Mouse (Mus musculus) liver, embryonic 14.5 days (tissue): Measurements from ENCODE around the gene Lsamp. TPM values are rescaled to one million over a fixed set of nuclear protein-coding genes. Genes with fewer than 3 reads are reported as not detected.

ENCODE experiments used
- ATAC-seq: fragments of 200-750 bp; cut with Nextera tagmentation; 2 replicates; pipeline ENCODE4 v1.8.0; 2017; ENCODE audit warnings: moderate number of reproducible peaks, mild to moderate bottlenecking, moderate library complexity; ENCODE audit not compliant: insufficient read depth
- DNase-seq, 3 experiments: peaks; one replicate each; pipeline ENCODE4 v3.0.0-alpha.2; 2012 to 2013; ENCODE audit warnings: low read depth in 3 of 3, low spot score in 3 of 3
- H3K27ac ChIP-seq: fragments of 300-500 bp; sonication (generic); 2 replicates; pipeline ENCODE4 v1.5.1; 2014; ENCODE audit warnings: moderate library complexity, mild to moderate bottlenecking, control low read depth, inconsistent platforms
- H3K27me3 ChIP-seq: fragments of 300-500 bp; sonication (generic); 2 replicates; pipeline ENCODE4 v1.6.1; 2014; ENCODE audit warnings: mild to moderate bottlenecking, low read length, moderate library complexity; ENCODE audit not compliant: control insufficient read depth, insufficient read depth
- H3K36me3 ChIP-seq: fragments of 300-500 bp; sonication (generic); replicated peaks from 2 replicates; pipeline ENCODE4 v1.6.1; 2014; ENCODE audit warnings: low read depth; ENCODE audit not compliant: control insufficient read depth, insufficient read depth
- H3K4me1 ChIP-seq, 2 experiments: fragments of 200-500 bp in 1 of 2; fragments of 300-500 bp in 1 of 2; sonication (generic) in 1 of 2; replicated peaks; 2 replicates each; pipeline ENCODE4 v1.6.1; 2012 to 2014; ENCODE audit warnings: antibody characterized with exemption in 1 of 2, inconsistent platforms in 1 of 2, low read length in 1 of 2; ENCODE audit not compliant: control insufficient read depth in 2 of 2, insufficient read depth in 2 of 2
- H3K4me2 ChIP-seq: fragments of 300-500 bp; sonication (generic); 2 replicates; pipeline ENCODE4 v1.6.1; 2014; ENCODE audit warnings: low read depth, mild to moderate bottlenecking, control low read depth, moderate library complexity
- H3K4me3 ChIP-seq, 2 experiments: fragments of 200-500 bp in 1 of 2; fragments of 300-500 bp in 1 of 2; sonication (generic) in 1 of 2; 2 replicates each; pipeline ENCODE4 v1.5.1; 2012 to 2014; ENCODE audit warnings: low read depth in 2 of 2, low read length in 2 of 2, mild to moderate bottlenecking in 2 of 2, control low read depth in 1 of 2, inconsistent platforms in 1 of 2, moderate library complexity in 1 of 2; ENCODE audit not compliant: insufficient read depth in 1 of 2
- H3K9ac ChIP-seq: fragments of 300-500 bp; sonication (generic); replicated peaks from 2 replicates; pipeline ENCODE4 v1.6.1; 2014; ENCODE audit warnings: mild to moderate bottlenecking, control low read depth, moderate library complexity
- H3K9me3 ChIP-seq: fragments of 300-500 bp; sonication (generic); 2 replicates; pipeline ENCODE4 v1.6.1; 2016; ENCODE audit warnings: low read length, mixed read lengths; ENCODE audit not compliant: control insufficient read depth
- CTCF ChIP-seq: IDR thresholded peaks from 2 replicates; pipeline ENCODE4 v1.5.1; 2016; ENCODE audit warnings: antibody characterized with exemption, low read depth, control low read depth
- EP300 ChIP-seq: IDR thresholded peaks from 2 replicates; pipeline ENCODE4 v1.6.1; 2016; ENCODE audit warnings: antibody characterized with exemption, low read depth
- WGBS: fragments of 180-500 bp; shearing (Covaris S2); extraction: QIAGEN DNeasy Blood & Tissue Kit; methylation state at CpG from one replicate; pipeline ENCODE4 v1.1.7; 2014; ENCODE audit not compliant: insufficient replicate concordance; 5-methylcytosine and 5-hydroxymethylcytosine counted together
- polyA plus RNA-seq, 2 experiments: library from polyadenylated mRNA; depleted of rRNA in 1 of 2; stranded (reverse) in 1 of 2; unstranded in 1 of 2; fragments of >200 nt; fragmentation: Nextera tagmentation in 1 of 2; extraction: Ambion mirVana in 1 of 2; gene quantifications; 2 replicates each; pipeline versions ENCODE4 v1.2.1 to v1.2.3; 2012 to 2014

Lsamp gene
- polyA plus RNA-seq, 2 experiments = 0.03 to 0.06 TPM

DNA sequence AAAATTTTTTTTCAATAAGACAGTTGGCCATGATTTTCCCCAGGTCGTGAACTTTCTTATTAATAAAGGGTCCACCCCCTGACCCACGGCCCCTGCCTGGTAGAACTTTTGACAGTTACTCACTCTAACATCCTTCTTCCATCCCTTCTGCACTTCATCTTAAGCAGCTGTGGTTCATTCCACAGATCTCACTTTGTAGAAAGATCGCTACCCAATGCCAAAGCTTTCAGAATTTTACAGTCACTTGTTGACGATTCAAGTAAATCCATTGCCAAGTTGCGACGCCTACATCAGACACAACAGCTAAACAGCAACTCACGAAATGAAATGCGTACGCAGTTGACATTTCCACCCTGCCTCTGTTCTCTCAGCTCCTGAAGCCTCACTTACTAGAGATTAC is 2184.1 kb downstream of the Lsamp start:
- no peak for TF ChIP-seq CTCF
- no peak for TF ChIP-seq EP300
- Histone ChIP-seq H3K27me3 (no peaks in the 10 kb centered on the region), H3K4me2 (no peak overlapping the region), H3K27ac (no peak overlapping the region), H3K4me3 (no peak overlapping the region), H3K9ac (no peak overlapping the region), H3K4me1 (no peaks in the 10 kb centered on the region), H3K9me3 (no peaks in the 10 kb centered on the region), H3K36me3 (no peaks in the 10 kb centered on the region)
- ATAC-seq = no peak
- DNase-seq = no peak
- WGBS = 75% methylated on average over 9 of the region's 9 CpGs

DNA sequence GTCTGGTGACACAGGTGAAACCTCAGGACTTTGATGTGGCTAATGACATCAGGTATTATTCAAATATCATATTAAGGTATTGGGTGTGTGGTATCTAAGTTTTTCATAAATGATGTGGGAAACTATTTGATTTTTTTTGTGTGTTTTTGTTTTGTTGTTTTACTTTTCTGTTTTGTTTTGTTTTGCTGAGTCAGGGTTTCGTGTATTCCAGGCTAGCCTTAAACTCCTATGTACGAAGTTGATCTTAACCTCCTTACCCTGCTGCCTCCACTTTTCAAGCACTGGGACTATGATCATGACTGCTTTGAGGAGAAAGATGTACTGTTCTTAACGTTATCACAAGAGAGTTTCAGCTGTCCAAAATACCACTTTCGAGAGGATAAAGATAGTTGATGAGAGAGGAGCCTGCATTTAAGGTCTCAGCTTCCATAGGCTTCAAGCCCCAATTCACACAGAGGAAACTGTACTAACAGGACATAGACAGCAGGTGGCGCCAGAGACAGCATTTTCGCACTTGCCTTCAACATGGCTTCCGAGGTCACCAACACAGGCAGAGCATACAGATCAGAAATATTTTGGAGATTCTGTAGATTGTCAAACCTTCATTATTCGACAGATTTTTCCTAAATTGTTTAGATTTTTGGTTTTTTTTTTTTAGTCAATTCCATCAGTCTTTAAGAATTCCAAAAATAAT is 2185.4 kb downstream of the Lsamp start:
- TF ChIP-seq EP300 (no peak), CTCF (peak; percentile 80)
- 14% methylated on average over 8 of the region's 8 CpGs for WGBS
- Histone ChIP-seq H3K27ac (no peak overlapping the region), H3K4me2 (no peak overlapping the region), H3K9me3 (no peaks in the 10 kb centered on the region), H3K36me3 (no peaks in the 10 kb centered on the region), H3K9ac (no peak overlapping the region), H3K4me1 (no peaks in the 10 kb centered on the region), H3K4me3 (no peak overlapping the region), H3K27me3 (no peaks in the 10 kb centered on the region)
- ATAC-seq = no peak
- DNase-seq = peak in 1 of 3 experiments; percentile 10

DNA sequence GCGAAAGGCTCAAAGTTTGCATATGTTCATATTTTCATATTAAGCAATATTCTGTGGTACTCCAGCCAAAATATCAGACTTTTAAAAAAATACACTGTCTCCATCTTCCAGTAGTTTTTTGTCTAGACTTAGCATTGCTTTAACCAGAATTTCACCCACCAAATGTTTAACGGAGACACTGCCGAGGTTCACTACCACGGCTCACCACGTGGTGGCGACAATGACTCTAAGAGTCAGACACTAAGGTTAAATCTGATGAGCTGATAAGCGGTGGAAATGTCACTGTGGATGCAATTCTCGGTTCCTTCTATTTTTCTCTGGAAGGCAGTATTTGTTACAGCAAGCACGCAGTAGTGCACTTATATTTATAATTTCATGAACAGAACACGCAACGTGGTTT is 2188.3 kb downstream of the Lsamp start:
- no peaks in the 10 kb centered on the region for H3K9me3 ChIP-seq
- H3K4me3 ChIP-seq = no peak overlapping the region
- no peaks in the 10 kb centered on the region for H3K27me3 ChIP-seq
- no peak for DNase-seq
- no peak overlapping the region for H3K4me2 ChIP-seq
- no peak overlapping the region for H3K27ac ChIP-seq
- 24% methylated on average over 11 of the region's 11 CpGs for WGBS
- no peak overlapping the region for H3K9ac ChIP-seq
- TF ChIP-seq CTCF (peak; percentile 56), EP300 (no peak)
- no peaks in the 10 kb centered on the region for H3K4me1 ChIP-seq
- H3K36me3 ChIP-seq = no peaks in the 10 kb centered on the region
- ATAC-seq = no peak

DNA sequence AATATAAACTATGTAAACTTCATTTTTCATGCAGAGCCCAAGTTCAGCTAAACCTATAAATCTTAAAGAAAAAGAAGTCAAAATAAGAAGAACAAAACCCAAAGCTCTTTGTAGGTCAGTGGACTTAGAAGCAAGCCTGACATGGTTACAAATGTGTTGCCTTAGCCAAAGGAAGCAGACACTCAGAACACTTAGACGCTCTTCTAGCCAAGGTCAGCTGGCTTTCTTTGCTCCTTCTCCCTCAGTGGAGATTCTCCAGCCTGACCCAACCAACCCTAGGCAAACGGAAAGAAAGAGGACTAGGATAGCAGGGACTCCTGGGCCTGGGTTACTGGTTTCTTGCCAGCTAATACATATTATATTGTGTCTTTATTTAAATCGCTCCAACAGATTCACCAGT is 2194.7 kb downstream of the Lsamp start:
- DNase-seq (no peak), ATAC-seq (no peak)
- Histone ChIP-seq H3K9ac (no peak overlapping the region), H3K4me2 (no peak overlapping the region), H3K27me3 (no peaks in the 10 kb centered on the region), H3K4me3 (no peak overlapping the region), H3K27ac (no peak overlapping the region), H3K9me3 (no peaks in the 10 kb centered on the region), H3K4me1 (no peaks in the 10 kb centered on the region), H3K36me3 (no peaks in the 10 kb centered on the region)
- 62% methylated on average over 3 of the region's 3 CpGs for WGBS
- TF ChIP-seq EP300 = no peak

DNA sequence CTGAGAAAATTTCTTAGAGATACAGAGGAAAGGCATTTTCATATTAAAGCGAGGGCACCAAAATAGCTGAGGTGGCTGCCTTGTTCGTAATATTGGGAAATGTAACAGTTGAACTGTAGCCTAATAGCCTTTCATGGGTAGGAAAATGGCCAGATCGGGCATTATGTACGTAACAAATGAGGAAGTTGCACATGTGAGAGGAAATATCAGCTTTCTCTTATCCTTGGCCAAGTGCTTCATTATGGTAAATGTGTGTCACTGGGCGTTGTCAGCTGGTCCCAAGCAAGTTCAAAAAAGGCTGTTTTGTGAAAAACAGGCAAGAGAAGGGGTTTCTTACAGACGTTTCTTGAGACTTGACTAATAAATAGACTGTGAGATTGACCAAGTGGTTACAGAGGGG is 2195.9 kb downstream of the Lsamp start:
- Histone ChIP-seq H3K9me3 (no peaks in the 10 kb centered on the region), H3K4me1 (no peaks in the 10 kb centered on the region), H3K27ac (no peak overlapping the region), H3K27me3 (no peaks in the 10 kb centered on the region), H3K4me3 (no peak overlapping the region), H3K9ac (no peak overlapping the region), H3K4me2 (no peak overlapping the region), H3K36me3 (no peaks in the 10 kb centered on the region)
- 30% methylated on average over 6 of the region's 6 CpGs for WGBS
- no peak for ATAC-seq
- DNase-seq = no peak
- TF ChIP-seq EP300 = no peak
- no peak for TF ChIP-seq CTCF
